Mouse (Mus musculus): ENCODE data around the gene Gm8126. TPM values are rescaled to one million over a fixed set of nuclear protein-coding genes. Genes with fewer than 3 reads are reported as not detected.
"Not testable (repeated sequence)": the region's sequence is repeated elsewhere in the genome, so short reads cannot be mapped to it uniquely, and the experiment has no call there.

Gene Gm8126
- not detected in 2 replicates for polyA plus RNA-seq (2014; fragmentation: Nextera tagmentation; extraction: Ambion mirVana)

- H3K4me3 ChIP-seq (ENCODE audit: low read depth, low read length); H3K27me3 ChIP-seq (ENCODE audit: control insufficient read depth, insufficient read depth, low read length); ATAC-seq (replicated peaks; ENCODE audit: insufficient number of reproducible peaks, low FRiP score, low TSS enrichment); H3K9ac ChIP-seq (ENCODE audit: low read depth, low read length); H3K9me3 ChIP-seq (replicated peaks; ENCODE audit: control insufficient read depth, low read length); H3K27ac ChIP-seq (ENCODE audit: low read depth, low read length); H3K36me3 ChIP-seq (ENCODE audit: control insufficient read depth, insufficient read depth, low read length); H3K4me1 ChIP-seq (ENCODE audit: control insufficient read depth, insufficient read depth, low read length); H3K4me2 ChIP-seq: not testable (repeated sequence)
- 82% methylated on average over 2 of the region's 4 CpGs for WGBS (ENCODE audit: insufficient replicate concordance)
Observed at GRCm38 (mm10) chr14:43258349-43258748, at the start of gene Gm8126. TSS of gene Gm8126 (plus strand) at chr14:43258649.

- not testable (repeated sequence) for H3K9ac ChIP-seq (ENCODE audit: low read depth, low read length); H3K36me3 ChIP-seq (ENCODE audit: control insufficient read depth, insufficient read depth, low read length); H3K27me3 ChIP-seq (ENCODE audit: control insufficient read depth, insufficient read depth, low read length); H3K9me3 ChIP-seq (replicated peaks; ENCODE audit: control insufficient read depth, low read length); H3K27ac ChIP-seq (ENCODE audit: low read depth, low read length); ATAC-seq (replicated peaks; ENCODE audit: insufficient number of reproducible peaks, low FRiP score, low TSS enrichment); H3K4me3 ChIP-seq (ENCODE audit: low read depth, low read length); H3K4me1 ChIP-seq (ENCODE audit: control insufficient read depth, insufficient read depth, low read length); H3K4me2 ChIP-seq
- WGBS (ENCODE audit: insufficient replicate concordance), result 88% methylated on average over 3 of the region's 4 CpGs
Observed at GRCm38 (mm10) chr14:43235204-43235603, 23.2 kb upstream of the Gm8126 start, which contains the start of gene Gm8122. TSS of gene Gm8122 (minus strand) at chr14:43235304.

GRCm38 (mm10) chr14:43237769-43238168 lies 20.7 kb upstream of the Gm8126 start:
- not testable (repeated sequence) for H3K27me3 ChIP-seq (ENCODE audit: control insufficient read depth, insufficient read depth, low read length); H3K4me2 ChIP-seq; H3K4me3 ChIP-seq (ENCODE audit: low read depth, low read length); H3K27ac ChIP-seq (ENCODE audit: low read depth, low read length); H3K4me1 ChIP-seq (ENCODE audit: control insufficient read depth, insufficient read depth, low read length); H3K9ac ChIP-seq (ENCODE audit: low read depth, low read length); ATAC-seq (replicated peaks; ENCODE audit: insufficient number of reproducible peaks, low FRiP score, low TSS enrichment); H3K36me3 ChIP-seq (ENCODE audit: control insufficient read depth, insufficient read depth, low read length); H3K9me3 ChIP-seq (replicated peaks; ENCODE audit: control insufficient read depth, low read length)

GRCm38 (mm10) chr14:43249611-43250170 lies 8.8 kb upstream of the Gm8126 start:
- ATAC-seq (replicated peaks; ENCODE audit: insufficient number of reproducible peaks, low FRiP score, low TSS enrichment); H3K36me3 ChIP-seq (ENCODE audit: control insufficient read depth, insufficient read depth, low read length); H3K4me2 ChIP-seq; H3K9me3 ChIP-seq (replicated peaks; ENCODE audit: control insufficient read depth, low read length); H3K27ac ChIP-seq (ENCODE audit: low read depth, low read length); H3K4me3 ChIP-seq (ENCODE audit: low read depth, low read length); H3K9ac ChIP-seq (ENCODE audit: low read depth, low read length); H3K4me1 ChIP-seq (ENCODE audit: control insufficient read depth, insufficient read depth, low read length); H3K27me3 ChIP-seq (ENCODE audit: control insufficient read depth, insufficient read depth, low read length): not testable (repeated sequence)
- WGBS (ENCODE audit: insufficient replicate concordance), result 21% methylated on average over 9 of the region's 12 CpGs

GRCm38 (mm10) chr14:43250549-43251253 lies 7.7 kb upstream of the Gm8126 start:
- H3K27ac ChIP-seq (ENCODE audit: low read depth, low read length); H3K27me3 ChIP-seq (ENCODE audit: control insufficient read depth, insufficient read depth, low read length); H3K4me3 ChIP-seq (ENCODE audit: low read depth, low read length); H3K4me2 ChIP-seq; H3K4me1 ChIP-seq (ENCODE audit: control insufficient read depth, insufficient read depth, low read length); H3K9me3 ChIP-seq (replicated peaks; ENCODE audit: control insufficient read depth, low read length); H3K36me3 ChIP-seq (ENCODE audit: control insufficient read depth, insufficient read depth, low read length); ATAC-seq (replicated peaks; ENCODE audit: insufficient number of reproducible peaks, low FRiP score, low TSS enrichment); H3K9ac ChIP-seq (ENCODE audit: low read depth, low read length): not testable (repeated sequence)
- WGBS (ENCODE audit: insufficient replicate concordance), result 16% methylated on average over 5 of the region's 6 CpGs

- not testable (repeated sequence) for H3K9me3 ChIP-seq (replicated peaks; ENCODE audit: control insufficient read depth, low read length); H3K4me1 ChIP-seq (ENCODE audit: control insufficient read depth, insufficient read depth, low read length); H3K36me3 ChIP-seq (ENCODE audit: control insufficient read depth, insufficient read depth, low read length); H3K9ac ChIP-seq (ENCODE audit: low read depth, low read length); ATAC-seq (replicated peaks; ENCODE audit: insufficient number of reproducible peaks, low FRiP score, low TSS enrichment); H3K4me2 ChIP-seq; H3K27ac ChIP-seq (ENCODE audit: low read depth, low read length); H3K4me3 ChIP-seq (ENCODE audit: low read depth, low read length); H3K27me3 ChIP-seq (ENCODE audit: control insufficient read depth, insufficient read depth, low read length)
- WGBS (ENCODE audit: insufficient replicate concordance), result 81% methylated on average over 1 of the region's 1 CpGs
Observed at GRCm38 (mm10) chr14:43256511-43256910, 1.9 kb upstream of the Gm8126 start.

- not testable (repeated sequence) for H3K4me2 ChIP-seq; ATAC-seq (replicated peaks; ENCODE audit: insufficient number of reproducible peaks, low FRiP score, low TSS enrichment); H3K27ac ChIP-seq (ENCODE audit: low read depth, low read length); H3K9me3 ChIP-seq (replicated peaks; ENCODE audit: control insufficient read depth, low read length); H3K4me1 ChIP-seq (ENCODE audit: control insufficient read depth, insufficient read depth, low read length); H3K9ac ChIP-seq (ENCODE audit: low read depth, low read length); H3K36me3 ChIP-seq (ENCODE audit: control insufficient read depth, insufficient read depth, low read length); H3K4me3 ChIP-seq (ENCODE audit: low read depth, low read length); H3K27me3 ChIP-seq (ENCODE audit: control insufficient read depth, insufficient read depth, low read length)
- WGBS (ENCODE audit: insufficient replicate concordance), result 81% methylated on average over 3 of the region's 3 CpGs
Observed at GRCm38 (mm10) chr14:43263421-43263820, 5.0 kb downstream of the Gm8126 start.

- not testable (repeated sequence) for H3K9me3 ChIP-seq (replicated peaks; ENCODE audit: control insufficient read depth, low read length)
Observed at GRCm38 (mm10) chr14:43268521-43269084, 10.2 kb downstream of the Gm8126 start.

GRCm38 (mm10) chr14:43269211-43269610 lies 10.8 kb downstream of the Gm8126 start:
- not testable (repeated sequence) for H3K9ac ChIP-seq (ENCODE audit: low read depth, low read length); H3K36me3 ChIP-seq (ENCODE audit: control insufficient read depth, insufficient read depth, low read length); H3K27ac ChIP-seq (ENCODE audit: low read depth, low read length); H3K9me3 ChIP-seq (replicated peaks; ENCODE audit: control insufficient read depth, low read length); H3K4me3 ChIP-seq (ENCODE audit: low read depth, low read length); H3K4me2 ChIP-seq; ATAC-seq (replicated peaks; ENCODE audit: insufficient number of reproducible peaks, low FRiP score, low TSS enrichment); H3K4me1 ChIP-seq (ENCODE audit: control insufficient read depth, insufficient read depth, low read length); H3K27me3 ChIP-seq (ENCODE audit: control insufficient read depth, insufficient read depth, low read length)
- 78% methylated on average over 2 of the region's 3 CpGs for WGBS (ENCODE audit: insufficient replicate concordance)

More at GRCm38 (mm10) chr14:43268521-43269084, 10.2 kb downstream of the Gm8126 start:
- H3K27ac ChIP-seq (ENCODE audit: low read depth, low read length); H3K4me3 ChIP-seq (ENCODE audit: low read depth, low read length); H3K4me2 ChIP-seq; H3K27me3 ChIP-seq (ENCODE audit: control insufficient read depth, insufficient read depth, low read length); H3K4me1 ChIP-seq (ENCODE audit: control insufficient read depth, insufficient read depth, low read length); H3K9ac ChIP-seq (ENCODE audit: low read depth, low read length); H3K36me3 ChIP-seq (ENCODE audit: control insufficient read depth, insufficient read depth, low read length); ATAC-seq (replicated peaks; ENCODE audit: insufficient number of reproducible peaks, low FRiP score, low TSS enrichment): not testable (repeated sequence)
- 47% methylated on average over 2 of the region's 2 CpGs for WGBS (ENCODE audit: insufficient replicate concordance)

Data from heart, embryonic 11.5 days (tissue).